Mouse (Mus musculus): ENCODE measurements around the gene Gimap1. TPM values are rescaled to one million over a fixed set of nuclear protein-coding genes. Genes with fewer than 3 reads are reported as not detected.

Gimap1 gene
- polyA plus RNA-seq, 1 experiment from 2014 or later, result 5.7 TPM

- peak; percentile 70 for ATAC-seq (ENCODE audit: low read depth)
- peak overlapping the region; percentile 53 for H3K4me3 ChIP-seq (ENCODE audit: low read depth, low read length)
- no peaks in the 10 kb centered on the region for H3K36me3 ChIP-seq (ENCODE audit: control insufficient read depth, insufficient read depth)
- H3K4me1 ChIP-seq (ENCODE audit: control insufficient read depth, low read depth, low read length), result peaks cover 7% of the 10 kb centered on the region
- no peaks in the 10 kb centered on the region for H3K9me3 ChIP-seq (replicated peaks; ENCODE audit: control insufficient read depth, low read length)
- peak overlapping the region; percentile 6; the same call in 1 of the 2 replicates for H3K9ac ChIP-seq (ENCODE audit: low read depth, low read length)
- peak overlapping the region; percentile 79 for H3K27ac ChIP-seq (ENCODE audit: low read length)
- 57% methylated on average over 52 of the region's 52 CpGs for whole genome bisulfite sequencing (ENCODE audit: insufficient replicate concordance)
- H3K4me2 ChIP-seq (ENCODE audit: low read depth, low read length), result peak overlapping the region; percentile 46
- no peaks in the 10 kb centered on the region for H3K27me3 ChIP-seq (ENCODE audit: control insufficient read depth, insufficient read depth, low read depth, low read length)
These were observed 3.8 kb downstream of the Gimap1 start for GRCm38 (mm10) chr6:48742422-48743351.

DNA sequence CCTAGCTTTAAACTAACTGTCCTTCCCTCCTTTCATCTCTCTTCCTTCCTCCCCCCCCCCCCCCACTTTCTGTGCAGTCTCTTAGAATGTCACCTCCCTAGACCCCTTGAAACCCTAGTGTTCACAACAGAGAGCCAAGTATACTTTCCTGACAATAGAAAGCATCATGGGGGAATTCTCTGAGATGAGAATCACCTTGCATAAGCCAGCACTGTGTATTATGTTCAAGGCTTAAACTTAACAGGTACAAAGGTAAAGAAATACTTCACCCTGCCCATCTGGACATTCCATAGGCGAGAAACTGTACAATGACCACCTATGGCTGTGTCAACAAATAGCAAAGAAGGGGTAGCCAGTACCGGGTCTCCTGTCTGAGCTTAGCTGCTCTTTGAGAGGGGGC, 6.6 kb downstream of the Gimap1 start:
- ATAC-seq (ENCODE audit: low read depth), result no peak

DNA sequence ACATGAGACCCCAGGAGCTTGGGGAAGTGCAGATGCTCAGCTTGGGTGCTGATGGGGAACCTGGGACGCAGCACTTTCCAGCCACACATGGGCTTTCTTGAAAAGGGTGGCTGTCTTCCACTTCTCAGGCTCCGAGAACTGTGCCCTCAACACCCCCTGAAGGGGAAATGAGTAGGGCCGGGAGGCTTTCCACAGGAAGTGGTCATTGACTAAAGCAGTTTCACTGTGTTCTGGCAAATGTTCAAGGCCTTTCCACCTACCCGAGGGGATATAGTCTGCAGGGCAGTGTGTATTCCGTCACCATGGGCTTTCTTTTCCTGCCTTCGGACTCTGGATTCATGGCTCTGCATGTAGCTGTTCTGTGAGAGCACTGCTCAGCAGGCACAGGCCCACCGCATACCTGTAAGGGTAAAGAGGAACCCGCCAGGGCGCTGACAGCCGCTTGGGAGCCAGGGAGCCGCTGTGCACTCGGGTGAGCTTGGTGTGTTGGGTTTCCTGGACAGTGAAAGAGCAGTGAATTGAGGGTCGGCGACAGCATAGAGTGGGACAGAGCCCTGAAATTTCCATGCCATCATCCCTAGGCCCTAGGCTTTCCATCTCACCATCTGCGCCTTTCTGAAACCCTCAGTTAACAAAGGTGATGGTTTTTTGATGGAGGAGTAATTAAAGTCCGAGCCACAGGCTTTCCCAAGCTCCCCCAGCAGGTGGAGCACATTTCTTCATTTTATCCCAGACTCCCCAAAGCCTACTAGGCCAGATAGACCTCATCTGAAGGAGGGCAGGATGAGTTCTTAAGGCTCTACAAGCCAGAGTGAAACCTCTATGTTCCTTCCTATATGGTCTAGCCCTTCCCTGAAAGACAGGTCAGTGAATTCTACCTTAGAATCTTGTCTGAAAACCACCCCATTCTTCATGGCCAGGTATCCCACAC, 7.4 kb downstream of the Gimap1 start, which contains the start of gene Gimap5:
Gene Gimap5, plus strand, starts transcription at position 239 of the 931 bp plus-strand sequence.
- H3K4me2 ChIP-seq (ENCODE audit: low read depth, low read length), result no peak within 1 kb of the TSS; the same call in 1 of the 2 replicates
- no peak within 1 kb of the TSS for H3K4me3 ChIP-seq (ENCODE audit: low read depth, low read length)
- ATAC-seq (ENCODE audit: low read depth), result no peak
- no peak within 1 kb of the TSS for H3K27ac ChIP-seq (ENCODE audit: low read length)
- peaks cover 7% of the 10 kb centered on the region for H3K4me1 ChIP-seq (ENCODE audit: control insufficient read depth, low read depth, low read length)
- H3K9ac ChIP-seq (ENCODE audit: low read depth, low read length), result no peak within 1 kb of the TSS
- H3K27me3 ChIP-seq (ENCODE audit: control insufficient read depth, insufficient read depth, low read depth, low read length), result no peaks in the 10 kb centered on the region
- WGBS (ENCODE audit: insufficient replicate concordance), result 13% methylated on average over 16 of the region's 16 CpGs
- no peaks in the 10 kb centered on the region for H3K9me3 ChIP-seq (replicated peaks; ENCODE audit: control insufficient read depth, low read length)
- H3K36me3 ChIP-seq (ENCODE audit: control insufficient read depth, insufficient read depth), result no peaks in the 10 kb centered on the region

More for the DNA sequence above, 6.6 kb downstream of the Gimap1 start:
- H3K27me3 ChIP-seq (ENCODE audit: control insufficient read depth, insufficient read depth, low read depth, low read length), result no peaks in the 10 kb centered on the region
- no peak overlapping the region for H3K9ac ChIP-seq (ENCODE audit: low read depth, low read length)
- peaks cover 7% of the 10 kb centered on the region for H3K4me1 ChIP-seq (ENCODE audit: control insufficient read depth, low read depth, low read length)
- no peaks in the 10 kb centered on the region for H3K9me3 ChIP-seq (replicated peaks; ENCODE audit: control insufficient read depth, low read length)
- WGBS (ENCODE audit: insufficient replicate concordance), result 24% methylated on average over 2 of the region's 2 CpGs
- no peak overlapping the region for H3K4me2 ChIP-seq (ENCODE audit: low read depth, low read length)
- no peak overlapping the region for H3K4me3 ChIP-seq (ENCODE audit: low read depth, low read length)
- H3K36me3 ChIP-seq (ENCODE audit: control insufficient read depth, insufficient read depth), result no peaks in the 10 kb centered on the region
- H3K27ac ChIP-seq (ENCODE audit: low read length), result no peak overlapping the region

GRCm38 (mm10) chr6:48747091-48747966, 8.5 kb downstream of the Gimap1 start:
- H3K4me2 ChIP-seq (ENCODE audit: low read depth, low read length), result no peak overlapping the region; the same call in 1 of the 2 replicates
- no peak overlapping the region for H3K4me3 ChIP-seq (ENCODE audit: low read depth, low read length)
- no peak overlapping the region for H3K27ac ChIP-seq (ENCODE audit: low read length)
- H3K4me1 ChIP-seq (ENCODE audit: control insufficient read depth, low read depth, low read length), result peaks cover under 1% of the 10 kb centered on the region
- ATAC-seq (ENCODE audit: low read depth), result no peak
- no peaks in the 10 kb centered on the region for H3K36me3 ChIP-seq (ENCODE audit: control insufficient read depth, insufficient read depth)
- no peak overlapping the region for H3K9ac ChIP-seq (ENCODE audit: low read depth, low read length)
- WGBS (ENCODE audit: insufficient replicate concordance), result 16% methylated on average over 7 of the region's 7 CpGs
- no peaks in the 10 kb centered on the region for H3K27me3 ChIP-seq (ENCODE audit: control insufficient read depth, insufficient read depth, low read depth, low read length)
- no peaks in the 10 kb centered on the region for H3K9me3 ChIP-seq (replicated peaks; ENCODE audit: control insufficient read depth, low read length)

DNA sequence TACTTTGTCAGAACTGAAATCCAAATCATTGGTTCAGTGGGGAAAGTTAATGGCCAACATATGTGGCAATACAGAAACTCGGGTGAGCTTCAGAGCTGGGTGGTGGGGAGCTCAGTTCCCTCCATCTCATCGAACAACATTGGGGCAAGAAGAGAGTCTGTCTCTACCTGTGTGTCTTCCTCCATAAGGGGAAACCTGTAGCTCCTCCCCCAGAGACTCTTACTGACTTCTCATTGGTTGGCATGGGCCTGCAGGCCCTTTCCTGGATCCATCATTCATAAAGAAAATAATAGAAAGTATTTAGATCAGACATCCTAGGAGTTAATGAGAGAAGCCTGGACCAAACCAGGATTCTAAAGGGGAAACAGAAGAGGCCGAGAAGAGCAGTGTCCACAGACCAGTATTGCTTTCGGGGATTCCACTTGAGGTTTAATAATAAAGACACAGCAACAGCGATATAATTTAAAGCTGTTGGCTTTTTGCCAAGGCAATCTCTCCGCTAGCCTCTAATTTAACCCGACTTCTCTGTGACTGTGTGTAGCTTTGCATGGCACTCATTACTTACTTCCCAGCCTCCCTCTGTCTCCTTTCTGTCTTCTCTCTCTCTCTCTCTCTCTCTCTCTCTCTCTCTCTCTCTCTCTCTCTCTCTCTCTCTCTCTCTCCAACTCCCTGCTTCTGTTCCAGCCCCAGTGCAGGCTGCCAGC, 24.9 kb downstream of the Gimap1 start:
- Histone ChIP-seq H3K27ac (ENCODE audit: low read length) (no peak overlapping the region), H3K4me3 (ENCODE audit: low read depth, low read length) (no peak overlapping the region), H3K9ac (ENCODE audit: low read depth, low read length) (no peak overlapping the region), H3K9me3 (replicated peaks; ENCODE audit: control insufficient read depth, low read length) (no peaks in the 10 kb centered on the region), H3K4me1 (ENCODE audit: control insufficient read depth, low read depth, low read length) (peaks cover 2% of the 10 kb centered on the region; the same call in 1 of the 2 replicates), H3K4me2 (ENCODE audit: low read depth, low read length) (no peak overlapping the region), H3K27me3 (ENCODE audit: control insufficient read depth, insufficient read depth, low read depth, low read length) (no peaks in the 10 kb centered on the region), H3K36me3 (ENCODE audit: control insufficient read depth, insufficient read depth) (no peaks in the 10 kb centered on the region)
- ATAC-seq (ENCODE audit: low read depth), result no peak
- 65% methylated on average over 7 of the region's 7 CpGs for WGBS (ENCODE audit: insufficient replicate concordance)

DNA sequence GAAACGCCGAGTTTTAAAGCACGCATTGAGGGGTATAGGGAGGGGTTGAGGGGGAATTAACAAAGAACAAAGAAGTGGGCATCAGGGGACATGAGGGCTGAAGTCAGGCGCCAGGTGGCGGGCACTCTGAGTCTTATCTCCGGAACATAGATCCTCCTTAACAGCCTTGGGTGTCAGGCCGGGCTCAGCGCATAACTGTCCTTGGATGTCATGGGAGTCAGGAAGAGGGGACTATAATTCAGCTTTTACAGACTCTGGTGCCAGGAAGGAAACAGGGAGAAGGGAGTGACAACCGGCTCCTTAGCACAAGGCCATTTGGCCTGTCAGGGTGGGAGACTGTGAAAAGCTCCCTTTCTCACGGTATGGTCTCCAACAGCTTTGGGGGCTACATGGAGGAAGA, 25.6 kb downstream of the Gimap1 start:
- Histone ChIP-seq H3K4me3 (ENCODE audit: low read depth, low read length) (no peak overlapping the region), H3K27me3 (ENCODE audit: control insufficient read depth, insufficient read depth, low read depth, low read length) (no peaks in the 10 kb centered on the region), H3K9me3 (replicated peaks; ENCODE audit: control insufficient read depth, low read length) (no peaks in the 10 kb centered on the region), H3K36me3 (ENCODE audit: control insufficient read depth, insufficient read depth) (no peaks in the 10 kb centered on the region), H3K4me1 (ENCODE audit: control insufficient read depth, low read depth, low read length) (peaks cover 2% of the 10 kb centered on the region; the same call in 1 of the 2 replicates), H3K27ac (ENCODE audit: low read length) (no peak overlapping the region), H3K9ac (ENCODE audit: low read depth, low read length) (no peak overlapping the region), H3K4me2 (ENCODE audit: low read depth, low read length) (no peak overlapping the region)
- WGBS (ENCODE audit: insufficient replicate concordance), result 80% methylated on average over 10 of the region's 10 CpGs
- ATAC-seq (ENCODE audit: low read depth), result no peak

- no peaks in the 10 kb centered on the region for H3K9me3 ChIP-seq (replicated peaks; ENCODE audit: control insufficient read depth, low read length)
- H3K27ac ChIP-seq (ENCODE audit: low read length), result no peak overlapping the region
- ATAC-seq (ENCODE audit: low read depth), result no peak
- no peak overlapping the region for H3K4me2 ChIP-seq (ENCODE audit: low read depth, low read length)
- H3K4me1 ChIP-seq (ENCODE audit: control insufficient read depth, low read depth, low read length), result peaks cover 2% of the 10 kb centered on the region; the same call in 1 of the 2 replicates
- H3K9ac ChIP-seq (ENCODE audit: low read depth, low read length), result no peak overlapping the region
- H3K4me3 ChIP-seq (ENCODE audit: low read depth, low read length), result no peak overlapping the region
- 31% methylated on average over 9 of the region's 9 CpGs for WGBS (ENCODE audit: insufficient replicate concordance)
- H3K27me3 ChIP-seq (ENCODE audit: control insufficient read depth, insufficient read depth, low read depth, low read length), result no peaks in the 10 kb centered on the region
- no peaks in the 10 kb centered on the region for H3K36me3 ChIP-seq (ENCODE audit: control insufficient read depth, insufficient read depth)
These were observed 29.5 kb downstream of the Gimap1 start for GRCm38 (mm10) chr6:48768178-48768869.
